Mouse (Mus musculus) stomach, postnatal 0 days (tissue): ENCODE measurements around the gene Bod1l. TPM values are rescaled to one million over a fixed set of nuclear protein-coding genes. Genes with fewer than 3 reads are reported as not detected.

Experiments
- ATAC-seq: fragments of 200-750 bp; cut with Nextera tagmentation; 2 replicates; pipeline ENCODE4 v1.8.0; 2017; ENCODE audit not compliant: low FRiP score, low TSS enrichment
- DNase-seq: peaks from one replicate; pipeline ENCODE4 v3.0.0-alpha.2; 2016; ENCODE audit warnings: low spot score
- H3K27ac ChIP-seq: fragments of 300-500 bp; sonication (generic); replicated peaks from 2 replicates; pipeline ENCODE4 v1.5.1; 2014; ENCODE audit warnings: mild to moderate bottlenecking, control low read depth
- H3K27me3 ChIP-seq: fragments of 300-500 bp; sonication (generic); 2 replicates; pipeline ENCODE4 v1.6.1; 2014; ENCODE audit warnings: low read length; ENCODE audit not compliant: control insufficient read depth, insufficient read depth
- H3K36me3 ChIP-seq: fragments of 300-500 bp; sonication (generic); 2 replicates; pipeline ENCODE4 v1.6.1; 2014; ENCODE audit warnings: low read length, mixed read lengths; ENCODE audit not compliant: control insufficient read depth, insufficient read depth
- H3K4me1 ChIP-seq: fragments of 300-500 bp; sonication (generic); replicated peaks from 2 replicates; pipeline ENCODE4 v1.6.1; 2014; ENCODE audit warnings: antibody characterized with exemption; ENCODE audit not compliant: control insufficient read depth, insufficient read depth
- H3K4me2 ChIP-seq: fragments of 300-500 bp; sonication (generic); replicated peaks from 2 replicates; pipeline ENCODE4 v1.6.1; 2014; ENCODE audit warnings: low read depth, mild to moderate bottlenecking, control low read depth, moderate library complexity
- H3K4me3 ChIP-seq: fragments of 300-500 bp; sonication (generic); 2 replicates; pipeline ENCODE4 v1.5.1; 2014; ENCODE audit warnings: low read depth, low read length, control low read depth
- H3K9ac ChIP-seq: fragments of 300-500 bp; sonication (generic); 2 replicates; pipeline ENCODE4 v1.6.1; 2014; ENCODE audit warnings: mild to moderate bottlenecking, low read length, control low read depth, mixed read lengths
- H3K9me3 ChIP-seq: fragments of 300-500 bp; sonication (generic); 2 replicates; pipeline ENCODE4 v1.6.1; 2016; ENCODE audit warnings: low read length; ENCODE audit not compliant: control insufficient read depth
- CTCF ChIP-seq: IDR thresholded peaks from 2 replicates; pipeline ENCODE4 v1.5.1; 2016; ENCODE audit warnings: antibody characterized with exemption, low read depth, mild to moderate bottlenecking, moderate library complexity
- EP300 ChIP-seq: optimal IDR thresholded peaks from 2 replicates; pipeline ENCODE3; 2016; ENCODE audit warnings: antibody characterized with exemption
- whole genome bisulfite sequencing: fragments of 180-500 bp; shearing (Covaris S2); extraction: QIAGEN DNeasy Blood & Tissue Kit; methylation state at CpG from one replicate; pipeline ENCODE4 v1.1.7; 2014; 5-methylcytosine and 5-hydroxymethylcytosine counted together
- polyA plus RNA-seq: library from polyadenylated mRNA; unstranded; fragments of >200 nt; fragmentation: Nextera tagmentation; extraction: Ambion mirVana; gene quantifications from 2 replicates; pipeline ENCODE4 v1.2.1, GENCODE M21; 2015

The Bod1l gene
- polyA plus RNA-seq, 1 experiment from 2014 or later = 11.3 TPM

DNA sequence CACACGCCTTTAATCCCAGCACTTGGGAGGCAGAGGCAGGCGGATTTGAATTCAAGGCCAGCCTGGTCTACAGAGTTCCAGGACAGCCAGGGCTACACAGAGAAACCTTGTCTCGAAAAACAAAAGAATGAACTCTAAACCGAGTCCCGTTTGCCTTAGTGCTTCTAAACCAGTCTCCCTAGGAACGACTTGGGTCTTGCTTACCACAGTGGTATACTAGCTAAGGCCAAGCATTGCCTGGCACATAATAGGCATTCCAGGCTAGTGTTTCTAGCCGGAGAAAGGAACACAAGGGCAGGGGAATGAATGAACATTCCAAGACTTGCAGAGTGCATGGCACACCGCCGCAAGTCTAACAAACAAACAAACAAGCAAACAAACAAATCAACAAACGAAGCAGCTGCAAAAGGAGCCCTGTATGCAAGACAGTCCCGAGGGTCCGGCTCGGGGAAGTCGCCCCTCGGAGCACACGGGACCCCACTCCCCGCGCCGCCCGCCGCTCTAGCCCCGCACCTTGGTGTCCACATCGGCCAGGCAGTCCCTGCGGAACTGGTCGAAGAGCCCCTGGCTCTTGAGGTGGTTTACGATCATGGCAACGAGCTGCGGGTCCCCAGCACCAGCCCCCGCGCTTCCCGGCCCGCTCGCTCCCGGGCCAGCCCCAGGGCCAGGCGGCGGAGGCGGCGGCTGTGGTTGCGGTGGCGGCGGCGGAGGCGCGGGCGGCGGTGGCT is 532 bp downstream of the Bod1l start:
- no peaks in the 10 kb centered on the region for H3K27me3 ChIP-seq
- H3K4me2 ChIP-seq = peak overlapping the region; percentile 59
- ATAC-seq (peak; percentile 14; the same call in 1 of the 2 replicates), DNase-seq (peak; percentile 16)
- no peaks in the 10 kb centered on the region for H3K9me3 ChIP-seq
- 1% methylated on average over 46 of the region's 46 CpGs for WGBS
- peak overlapping the region; percentile 86 for H3K27ac ChIP-seq
- TF ChIP-seq EP300 (no peak), CTCF (no peak)
- peak overlapping the region; percentile 98 for H3K9ac ChIP-seq
- no peaks in the 10 kb centered on the region for H3K36me3 ChIP-seq
- H3K4me3 ChIP-seq = peak overlapping the region; percentile 97
- H3K4me1 ChIP-seq = 0 out of 2 replicates have a peak, but pooled peaks cover 3% of the 10 kb centered on the region

DNA sequence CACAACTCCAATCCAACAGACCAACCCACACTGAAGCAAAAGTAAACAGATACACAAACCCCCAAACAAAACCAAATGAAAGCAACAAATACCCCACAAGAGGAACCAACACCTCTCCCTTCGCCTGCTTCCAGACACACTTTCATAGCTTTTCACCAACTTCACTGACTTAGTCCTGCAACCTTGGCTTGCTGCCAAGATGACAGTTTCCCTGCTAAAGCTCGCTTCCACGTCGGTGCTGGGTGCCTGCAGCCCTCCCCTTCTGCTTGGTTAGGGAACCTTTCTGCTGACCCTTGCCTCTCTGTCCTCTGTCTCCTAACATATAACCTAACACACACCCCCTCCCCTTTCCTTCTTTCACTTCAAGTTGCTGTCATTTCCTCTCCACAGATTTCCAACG is 1.4 kb downstream of the Bod1l start:
- no peak for TF ChIP-seq EP300
- TF ChIP-seq CTCF = no peak
- H3K36me3 ChIP-seq = no peaks in the 10 kb centered on the region
- 18% methylated on average over 5 of the region's 5 CpGs for WGBS
- DNase-seq (peak; percentile 54), ATAC-seq (no peak)
- H3K4me2 ChIP-seq = peak overlapping the region; percentile 59
- H3K9ac ChIP-seq = peak overlapping the region; percentile 98; the same call in 1 of the 2 replicates
- no peak overlapping the region for H3K27ac ChIP-seq
- no peaks in the 10 kb centered on the region for H3K9me3 ChIP-seq
- peak overlapping the region; percentile 97 for H3K4me3 ChIP-seq
- no peaks in the 10 kb centered on the region for H3K27me3 ChIP-seq
- 0 out of 2 replicates have a peak, but pooled peaks cover 3% of the 10 kb centered on the region for H3K4me1 ChIP-seq

DNA sequence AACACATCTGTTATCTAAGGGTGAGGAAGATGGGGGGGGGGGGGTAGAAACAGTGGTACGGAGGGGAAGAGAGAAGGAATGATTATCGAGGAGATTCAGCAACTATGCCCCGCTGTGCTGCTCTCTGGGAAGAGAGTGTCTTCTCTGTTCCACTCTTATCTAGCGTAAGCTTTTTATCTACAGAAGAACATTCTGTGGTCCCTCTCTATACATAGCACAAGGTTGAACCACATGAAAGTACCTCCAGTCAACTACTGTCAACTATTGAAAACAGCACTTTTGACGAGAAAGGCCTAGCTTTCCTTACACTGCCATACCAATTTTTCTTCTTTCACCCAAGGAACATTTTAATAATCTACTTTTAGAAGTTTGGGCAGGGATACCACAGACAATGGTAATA is 2.4 kb downstream of the Bod1l start:
- Histone ChIP-seq H3K9me3 (no peaks in the 10 kb centered on the region), H3K27ac (no peak overlapping the region), H3K4me1 (0 out of 2 replicates have a peak, but pooled peaks cover 3% of the 10 kb centered on the region), H3K4me2 (no peak overlapping the region), H3K9ac (no peak overlapping the region), H3K27me3 (no peaks in the 10 kb centered on the region), H3K36me3 (no peaks in the 10 kb centered on the region), H3K4me3 (no peak overlapping the region)
- ATAC-seq = no peak
- no peak for TF ChIP-seq EP300
- TF ChIP-seq CTCF = no peak
- WGBS = 92% methylated on average over 5 of the region's 5 CpGs
- DNase-seq = no peak

DNA sequence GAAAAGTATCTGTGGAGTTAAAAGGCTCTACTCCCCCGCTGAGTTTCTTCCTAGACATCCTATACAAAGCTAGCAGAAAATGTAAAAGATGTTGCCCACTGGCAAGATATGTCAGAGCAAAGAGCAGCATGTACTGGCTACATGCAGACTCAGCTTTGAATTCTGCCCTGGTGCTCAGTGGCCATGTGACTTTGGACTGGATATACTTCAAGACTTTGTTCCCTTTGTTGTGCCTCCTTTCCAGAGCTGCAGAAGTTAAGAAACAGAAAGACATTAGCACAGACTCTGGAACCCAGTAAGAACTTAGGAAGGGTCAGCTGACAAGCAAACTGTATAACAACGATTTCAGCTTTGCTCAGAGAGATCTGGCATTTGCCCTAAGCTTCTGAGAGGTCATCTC is 14.0 kb downstream of the Bod1l start:
- Histone ChIP-seq H3K27ac (no peak overlapping the region), H3K4me2 (no peak overlapping the region), H3K4me1 (no peaks in the 10 kb centered on the region), H3K27me3 (no peaks in the 10 kb centered on the region), H3K36me3 (peaks cover 27% of the 10 kb centered on the region), H3K9ac (no peak overlapping the region), H3K4me3 (no peak overlapping the region), H3K9me3 (no peaks in the 10 kb centered on the region)
- TF ChIP-seq EP300 (no peak), CTCF (no peak)
- 98% methylated on average over 2 of the region's 2 CpGs for WGBS
- no peak for DNase-seq
- ATAC-seq = no peak

- 93% methylated on average over 9 of the region's 9 CpGs for WGBS
- H3K36me3 ChIP-seq = peaks cover 36% of the 10 kb centered on the region
Observed at GRCm38 (mm10) chr5:41821158-41821557, 23.0 kb downstream of the Bod1l start.

GRCm38 (mm10) chr5:41820530-41820929 is 23.6 kb downstream of the Bod1l start:
- peaks cover 37% of the 10 kb centered on the region for H3K36me3 ChIP-seq
- H3K9ac ChIP-seq = no peak overlapping the region
- H3K4me2 ChIP-seq = no peak overlapping the region
- no peaks in the 10 kb centered on the region for H3K4me1 ChIP-seq
- no peak overlapping the region for H3K4me3 ChIP-seq
- H3K9me3 ChIP-seq = no peaks in the 10 kb centered on the region
- H3K27me3 ChIP-seq = no peaks in the 10 kb centered on the region
- ATAC-seq (no peak), DNase-seq (no peak)
- 84% methylated on average over 3 of the region's 3 CpGs for WGBS
- TF ChIP-seq CTCF = no peak
- no peak for TF ChIP-seq EP300
- no peak overlapping the region for H3K27ac ChIP-seq

More at GRCm38 (mm10) chr5:41821158-41821557, 23.0 kb downstream of the Bod1l start:
- no peak for ATAC-seq
- TF ChIP-seq CTCF (no peak), EP300 (no peak)
- no peak overlapping the region for H3K9ac ChIP-seq
- no peaks in the 10 kb centered on the region for H3K9me3 ChIP-seq
- no peak overlapping the region for H3K4me3 ChIP-seq
- no peak for DNase-seq
- no peaks in the 10 kb centered on the region for H3K27me3 ChIP-seq
- no peak overlapping the region for H3K4me2 ChIP-seq
- no peaks in the 10 kb centered on the region for H3K4me1 ChIP-seq
- H3K27ac ChIP-seq = no peak overlapping the region
